Mouse (Mus musculus): Measurements from ENCODE around the gene Gm14325.
"Not testable (repeated sequence)": the region's sequence is repeated elsewhere in the genome, so short reads cannot be mapped to it uniquely, and the experiment has no call there.

The Gm14325 gene

DNA sequence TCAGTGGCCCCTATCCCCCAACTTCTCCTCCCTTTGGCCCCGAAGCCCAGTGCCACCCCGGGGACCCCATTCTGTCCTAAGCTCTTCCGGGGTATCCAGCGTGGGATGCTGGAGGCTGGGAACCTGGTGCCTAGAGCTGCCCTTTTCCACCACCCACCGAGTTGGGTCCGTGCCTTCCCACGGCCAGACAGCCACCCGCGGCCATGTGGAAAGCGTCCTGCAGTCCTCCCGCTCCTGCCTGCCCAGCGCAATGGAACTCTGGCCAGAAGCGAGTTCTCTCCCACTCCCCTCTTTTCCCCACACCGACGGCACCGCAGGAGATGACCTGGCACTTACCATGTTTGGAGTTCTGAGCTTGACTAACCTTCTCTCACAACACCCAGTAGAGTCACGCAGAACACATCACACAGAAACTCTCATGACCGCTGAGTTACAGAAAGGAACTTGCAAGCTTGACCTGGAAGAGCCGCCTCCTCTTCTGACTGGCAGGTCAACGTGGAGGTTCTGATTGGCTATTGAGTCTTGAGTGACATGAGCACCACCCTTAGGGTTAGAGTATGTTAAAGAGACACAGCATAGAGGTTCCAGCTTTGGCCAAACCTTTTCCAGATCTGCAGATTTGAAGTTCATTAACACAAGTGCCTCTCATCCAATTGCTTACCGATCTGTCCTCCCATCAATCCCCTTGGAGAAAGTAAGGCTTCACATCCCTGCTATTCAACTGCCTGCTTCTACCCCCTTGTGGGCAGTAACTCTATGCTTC lies at the start of gene Gm14325:
TSS of gene Gm14325 (minus strand) at position 436 of the 763 bp plus-strand sequence.
- DNase-seq = peak; percentile 80

DNA sequence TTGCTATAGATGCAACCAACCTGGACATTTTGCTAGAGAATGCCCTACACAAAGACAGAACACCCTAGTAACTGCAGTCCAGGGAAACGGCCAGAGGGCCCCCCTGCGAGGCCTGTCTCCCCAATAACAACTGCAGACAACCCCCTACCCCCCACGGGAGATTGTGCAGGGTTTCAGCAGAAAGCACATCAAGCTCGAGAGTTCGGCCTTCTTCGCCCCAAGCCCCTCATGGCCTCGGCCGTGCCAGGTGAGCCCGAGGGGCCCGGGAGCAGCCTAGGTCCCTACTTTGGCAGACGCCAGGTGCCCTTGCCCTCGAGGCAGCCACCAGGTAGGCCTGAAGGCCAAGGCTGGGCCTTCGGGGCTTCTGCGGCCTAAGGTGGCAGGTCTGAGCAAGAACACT lies 47.6 kb upstream of the Gm14325 start:
- not testable (repeated sequence) for DNase-seq

DNA sequence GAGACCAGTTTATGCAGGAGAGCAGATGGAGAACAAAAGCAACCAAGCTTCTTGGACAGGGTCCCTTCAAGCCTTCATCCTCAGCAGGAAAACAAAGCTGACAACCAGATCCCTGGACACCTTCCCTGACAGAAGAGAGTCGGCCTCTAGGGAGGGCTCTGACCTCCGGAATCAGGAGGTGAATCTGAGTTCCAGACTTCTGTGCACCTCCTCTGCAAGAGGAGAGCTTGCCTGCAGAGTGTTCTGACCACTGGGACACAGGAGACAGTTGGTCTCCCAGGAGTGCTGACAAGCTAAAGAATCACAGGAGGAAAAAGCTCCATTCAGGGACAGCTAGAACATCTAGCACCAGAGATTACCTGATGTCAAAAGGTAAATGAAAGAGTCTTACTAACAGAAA lies 22.1 kb upstream of the Gm14325 start:
- DNase-seq = not testable (repeated sequence)

DNA sequence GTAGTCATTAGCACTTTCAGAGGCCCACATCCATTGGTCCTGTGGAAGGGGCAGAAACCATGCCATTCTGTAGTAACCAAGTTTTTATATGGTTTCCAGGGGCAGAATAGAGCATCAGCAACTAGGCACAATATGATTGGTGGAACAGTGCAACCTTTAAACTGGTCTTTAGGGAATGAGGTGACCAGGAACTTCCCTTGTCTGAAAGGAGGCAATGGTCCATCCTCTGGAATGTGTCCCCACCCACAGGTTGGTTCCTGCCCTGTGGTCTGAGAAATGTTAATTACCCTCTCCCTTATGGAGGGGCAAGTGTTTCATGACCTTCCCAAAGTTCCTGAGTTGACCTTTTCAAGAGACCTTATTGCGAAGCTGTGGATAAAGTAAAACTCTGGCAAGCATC lies 3.5 kb upstream of the Gm14325 start:
- not testable (repeated sequence) for DNase-seq

DNA sequence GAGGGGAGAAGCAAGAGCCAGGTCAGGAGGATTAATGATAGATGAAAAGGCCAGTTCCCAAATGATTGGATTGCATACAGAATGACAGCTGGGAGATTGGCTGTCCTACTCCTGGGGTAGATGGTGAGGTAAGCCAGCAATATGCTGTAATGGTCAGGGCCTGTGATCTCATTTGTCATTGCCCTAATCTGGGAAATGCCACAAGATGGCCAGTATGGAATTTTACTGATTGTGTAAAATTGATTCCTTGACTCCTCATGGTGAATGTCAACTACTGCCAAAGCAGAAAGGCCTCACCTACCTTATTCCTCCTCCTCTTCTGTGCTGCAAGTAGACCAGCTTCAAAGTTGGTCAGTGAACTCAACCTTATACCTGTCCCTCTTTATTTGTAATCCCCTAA lies 3.4 kb downstream of the Gm14325 start:
- DNase-seq = not testable (repeated sequence)

DNA sequence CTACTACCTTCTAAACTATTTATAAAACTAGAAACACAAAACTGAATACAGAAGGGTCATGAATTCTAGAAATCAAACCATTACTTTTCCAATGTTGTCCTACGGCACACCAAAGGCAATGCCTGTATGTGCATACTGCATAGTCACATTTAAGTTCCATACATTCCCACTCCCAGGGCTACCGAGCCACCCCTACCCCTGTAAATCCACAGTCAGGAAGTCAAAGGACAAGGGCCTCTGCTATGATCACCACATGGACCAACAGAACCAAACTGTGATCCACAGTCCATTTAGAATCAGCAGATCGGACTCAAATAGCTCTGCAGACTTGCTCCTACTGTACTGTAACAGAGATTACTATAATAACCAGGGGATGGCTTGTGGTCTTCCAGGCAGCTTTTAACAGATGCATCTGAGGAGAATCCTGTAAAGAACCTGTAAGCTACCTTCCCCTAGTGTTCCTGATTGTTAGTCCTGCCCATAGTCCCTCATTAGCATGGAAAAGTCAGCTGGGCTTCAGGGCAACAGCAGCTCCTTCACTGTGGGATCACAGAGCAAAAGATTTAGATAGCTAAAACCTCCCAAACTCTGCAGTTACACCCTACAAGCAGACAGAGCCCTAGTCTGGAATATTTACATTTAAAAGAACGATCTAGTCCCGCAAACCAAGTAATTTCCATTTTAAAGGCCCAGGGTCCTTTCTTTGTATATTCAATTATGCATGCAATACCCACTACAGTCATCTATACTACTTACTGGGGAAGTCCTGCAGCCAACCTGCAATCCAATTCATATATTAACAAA lies 4.2 kb downstream of the Gm14325 start:
- not testable (repeated sequence) for DNase-seq

DNA sequence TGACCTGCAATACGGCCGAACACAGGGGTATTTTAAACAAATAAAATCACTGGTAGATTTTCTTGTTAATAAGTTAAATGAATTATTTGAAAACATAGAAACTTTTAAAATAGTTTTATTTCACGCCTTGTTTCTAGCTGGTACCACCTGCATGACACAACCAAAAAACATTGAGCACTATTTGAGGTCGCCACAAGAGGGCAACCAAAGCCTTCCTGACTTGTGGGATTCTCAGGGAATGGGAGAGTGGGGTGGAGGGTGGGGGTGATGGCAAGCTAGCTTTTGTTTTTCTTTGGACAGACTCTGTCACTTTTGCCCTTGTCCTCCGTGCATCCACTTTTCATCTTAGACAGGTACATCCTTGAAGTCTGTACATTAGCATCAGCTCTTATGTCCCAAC lies 18.2 kb downstream of the Gm14325 start:
- DNase-seq = not testable (repeated sequence)

DNA sequence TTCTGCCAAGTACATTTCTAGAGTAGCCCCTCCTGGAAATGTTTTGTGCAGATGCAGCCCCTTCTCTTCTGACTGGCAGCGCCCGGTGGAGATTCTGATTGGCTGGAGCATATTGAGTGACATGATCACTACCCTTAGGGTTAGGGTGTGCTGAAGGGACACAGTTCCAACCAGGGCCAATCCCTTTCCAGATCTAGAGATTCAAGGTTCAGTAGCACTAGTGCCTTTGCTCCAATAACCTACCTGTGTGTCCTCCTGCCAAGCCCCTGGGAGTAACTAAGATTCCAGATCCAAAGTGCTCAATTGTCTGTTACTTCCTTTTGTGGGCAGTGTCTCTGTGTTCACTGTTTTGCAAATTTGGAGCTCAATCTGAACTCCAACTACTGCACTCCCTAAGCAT lies 34.0 kb downstream of the Gm14325 start:
- DNase-seq = not testable (repeated sequence)

DNA sequence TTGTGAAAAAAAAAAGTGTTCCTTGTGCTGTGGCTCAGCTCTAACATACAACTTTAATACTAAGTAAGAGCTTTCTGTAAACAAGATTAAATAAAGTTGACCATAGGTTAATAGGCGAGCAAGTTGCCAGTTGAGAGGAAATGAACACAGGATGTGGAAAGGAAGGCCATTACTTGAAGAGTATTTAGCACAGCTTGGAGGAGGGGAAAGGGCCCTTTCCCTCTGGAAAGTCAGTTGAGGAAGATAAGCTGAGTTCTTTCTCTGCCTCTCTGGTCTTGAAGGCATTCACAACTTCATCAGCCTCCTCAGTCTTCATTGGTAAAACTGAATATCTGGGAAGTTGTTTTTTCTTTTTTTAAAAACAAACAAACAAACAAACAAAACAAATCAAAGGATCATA lies 52.8 kb downstream of the Gm14325 start:
- not testable (repeated sequence) for DNase-seq

Measured in cerebellum, adult 11-12 months (tissue).